Mouse (Mus musculus): ENCODE data around the gene Pam16.

- TF ChIP-seq CTCF (IDR thresholded peaks at IDR 0.05; ENCODE audit: borderline replicate concordance, control insufficient read depth, extremely low read depth, insufficient read depth, low read length, poor library complexity) (no peak), POLR2A (IDR thresholded peaks at IDR 0.05; ENCODE audit: control insufficient read depth, extremely low read depth, insufficient read depth, low read length, poor library complexity) (no peak)
Measured at GRCm38 (mm10) chr16:4658781-4659245, 34.0 kb upstream of the Pam16 start.

Measured in thymus, adult 2 months (tissue).